Mouse (Mus musculus) forebrain, embryonic 10.5 days (tissue): ENCODE measurements around the gene Psme2b. TPM values are rescaled to one million over a fixed set of nuclear protein-coding genes. Genes with fewer than 3 reads are reported as not detected.
"Not testable (repeated sequence)": the region's sequence is repeated elsewhere in the genome, so short reads cannot be mapped to it uniquely, and the experiment has no call there.

Experiments used
- DNase-seq: peaks from one replicate; pipeline ENCODE4 v3.0.0-alpha.2; 2017; ENCODE audit warnings: low spot score; ENCODE audit errors: extremely low spot score
- H3K27ac ChIP-seq: fragments of 300-500 bp; sonication (generic); 2 replicates; pipeline ENCODE4 v1.5.1; 2016; ENCODE audit warnings: mild to moderate bottlenecking
- H3K27me3 ChIP-seq: fragments of 300-500 bp; sonication (generic); 2 replicates; pipeline ENCODE4 v1.6.1; 2016; ENCODE audit warnings: mild to moderate bottlenecking; ENCODE audit not compliant: poor library complexity, severe bottlenecking
- H3K36me3 ChIP-seq: fragments of 300-500 bp; sonication (generic); replicated peaks from 2 replicates; pipeline ENCODE4 v1.6.1; 2016; ENCODE audit warnings: mild to moderate bottlenecking, moderate library complexity
- H3K4me1 ChIP-seq: fragments of 300-500 bp; sonication (generic); 2 replicates; pipeline ENCODE4 v1.6.1; 2016
- H3K4me3 ChIP-seq: fragments of 300-500 bp; sonication (generic); 2 replicates; pipeline ENCODE4 v1.5.1; 2016; ENCODE audit warnings: mild to moderate bottlenecking, moderate library complexity
- H3K9me3 ChIP-seq: fragments of 300-500 bp; sonication (generic); 2 replicates; pipeline ENCODE4 v1.6.1; 2016; ENCODE audit warnings: mild to moderate bottlenecking, moderate library complexity
- WGBS: fragments of 180-500 bp; shearing (Covaris S2); methylation state at CpG from one replicate; pipeline ENCODE4 v1.1.7; 2016; 5-methylcytosine and 5-hydroxymethylcytosine counted together
- polyA plus RNA-seq: library from polyadenylated mRNA; unstranded; fragments of >200 nt; fragmentation: Nextera tagmentation; extraction: Ambion mirVana; gene quantifications from 2 replicates; pipeline ENCODE4 v1.2.1, GENCODE M21; 2016

Psme2b gene
- polyA plus RNA-seq: 1.4 and 1.5 TPM in 2 replicates

DNA sequence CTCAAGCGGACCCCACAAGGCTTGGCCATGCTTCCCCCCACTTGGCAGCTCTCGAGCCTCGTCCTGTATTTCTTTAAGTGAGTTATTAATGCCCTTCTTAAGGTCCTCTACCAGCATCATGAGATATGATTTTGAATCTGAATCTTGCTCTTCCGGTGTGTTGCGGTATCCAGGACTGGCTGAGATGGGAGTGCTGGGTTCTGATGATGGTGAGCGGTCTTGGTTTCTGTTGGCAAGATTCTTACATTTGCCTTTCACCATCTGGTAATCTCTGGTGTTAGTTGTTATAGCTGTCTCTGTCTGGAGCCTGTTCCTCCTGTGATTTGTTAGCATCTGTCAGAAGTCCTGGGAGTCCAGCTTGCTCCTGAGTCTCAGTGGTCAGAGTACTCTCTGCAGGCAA, at the start of gene Psme2b:
Gene Psme2b (minus strand): TSS at position 101 of the 400 bp plus-strand sequence.
- WGBS: 93% methylated on average over 6 of the region's 6 CpGs

DNA sequence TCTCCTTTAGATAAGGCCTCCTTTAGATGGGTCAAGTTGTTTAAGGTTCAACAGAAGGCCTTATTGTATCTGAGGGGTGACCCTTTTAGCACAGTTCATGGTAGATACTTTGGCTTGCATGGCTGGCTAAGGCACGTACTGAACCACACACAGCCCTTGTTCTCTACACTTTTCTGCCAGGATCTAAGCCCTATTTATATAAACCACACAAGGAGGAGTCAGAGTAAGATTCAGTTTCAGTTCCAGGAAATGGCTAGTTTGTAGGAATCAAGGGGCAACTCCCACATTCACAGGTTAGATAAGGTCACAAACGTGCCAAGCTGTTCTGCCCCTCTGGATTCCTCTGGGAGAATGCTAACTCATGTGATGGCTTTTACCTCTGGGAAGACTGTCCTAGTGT, 48.0 kb upstream of the Psme2b start, which contains the start of gene Tgtp1:
Gene Tgtp1 (minus strand): TSS at position 155 of the 400 bp plus-strand sequence.
- H3K4me1 ChIP-seq, H3K36me3 ChIP-seq, H3K9me3 ChIP-seq, H3K27me3 ChIP-seq, H3K27ac ChIP-seq, DNase-seq, H3K4me3 ChIP-seq: not testable (repeated sequence)
- WGBS: 66% methylated on average over 2 of the region's 2 CpGs

More for the DNA sequence above, at the start of gene Psme2b:
- not testable (repeated sequence) for H3K4me1 ChIP-seq, DNase-seq, H3K36me3 ChIP-seq, H3K4me3 ChIP-seq, H3K27ac ChIP-seq, H3K9me3 ChIP-seq, H3K27me3 ChIP-seq

DNA sequence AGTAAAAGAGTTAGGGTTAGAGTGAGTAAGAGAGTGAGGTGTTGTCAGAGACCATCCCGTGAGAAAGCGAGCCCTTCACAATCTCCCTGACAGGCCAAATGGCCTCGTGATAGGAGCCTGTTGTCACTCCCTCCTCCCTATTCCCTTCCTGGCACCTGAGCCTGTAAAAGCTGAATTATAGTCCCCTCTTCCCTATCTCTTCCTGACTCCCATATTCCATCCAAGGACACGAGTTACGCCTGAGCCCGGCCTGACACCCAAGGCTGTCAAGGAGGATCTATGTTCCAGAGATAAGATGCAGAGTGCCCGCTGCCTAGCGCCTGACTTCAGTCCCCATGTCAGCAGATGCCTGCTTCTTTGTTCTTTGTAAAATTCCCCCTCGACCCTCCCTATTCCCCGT, 47.3 kb upstream of the Psme2b start:
- not testable (repeated sequence) for H3K36me3 ChIP-seq, H3K9me3 ChIP-seq, H3K4me3 ChIP-seq, DNase-seq, H3K27me3 ChIP-seq, H3K27ac ChIP-seq, H3K4me1 ChIP-seq
- 82% methylated on average over 10 of the region's 10 CpGs for WGBS

DNA sequence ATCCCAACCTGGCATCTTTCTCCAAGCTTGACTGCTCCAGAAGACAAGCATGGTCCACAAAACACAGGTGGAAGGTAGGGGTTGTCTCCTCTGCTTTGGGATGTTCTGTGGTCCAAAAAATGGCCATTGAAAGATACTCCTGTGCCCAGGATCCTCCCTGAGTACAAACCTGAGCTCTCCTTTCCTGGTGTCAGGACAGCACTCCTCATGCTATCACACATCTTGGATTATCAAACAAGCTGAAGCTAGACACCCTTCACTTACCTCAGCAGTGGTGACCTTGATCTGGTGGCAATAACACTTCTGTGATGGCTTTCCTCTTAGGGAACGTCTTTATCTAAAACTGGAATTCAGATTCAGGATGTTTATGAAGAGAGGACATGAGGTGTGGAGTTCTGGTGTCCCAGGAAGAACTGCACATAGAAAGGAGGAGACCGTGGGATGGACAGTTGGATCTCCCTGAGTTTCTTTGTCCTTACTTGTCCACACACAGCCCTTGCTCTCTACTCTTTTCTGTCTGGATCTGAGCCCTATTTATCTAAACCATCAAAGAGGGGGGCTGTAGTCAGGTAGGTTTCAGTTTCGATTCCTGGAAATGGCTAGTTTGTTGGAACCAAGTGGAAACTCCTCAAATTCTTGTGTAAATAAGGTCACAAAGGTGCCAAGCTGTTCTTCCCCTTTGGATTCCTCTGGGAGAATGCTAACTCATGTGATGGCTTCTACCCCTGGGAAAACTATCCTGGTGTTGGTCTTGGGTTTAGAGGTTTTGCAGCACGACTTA, 45.9 kb upstream of the Psme2b start, which contains the start of gene Gm12185:
Gene Gm12185 (minus strand): TSS at position 487 of the 781 bp plus-strand sequence.
- not testable (repeated sequence) for H3K4me3 ChIP-seq, H3K36me3 ChIP-seq, H3K27ac ChIP-seq, H3K9me3 ChIP-seq, H3K27me3 ChIP-seq, H3K4me1 ChIP-seq, DNase-seq
- WGBS: 75% methylated on average over 4 of the region's 4 CpGs

DNA sequence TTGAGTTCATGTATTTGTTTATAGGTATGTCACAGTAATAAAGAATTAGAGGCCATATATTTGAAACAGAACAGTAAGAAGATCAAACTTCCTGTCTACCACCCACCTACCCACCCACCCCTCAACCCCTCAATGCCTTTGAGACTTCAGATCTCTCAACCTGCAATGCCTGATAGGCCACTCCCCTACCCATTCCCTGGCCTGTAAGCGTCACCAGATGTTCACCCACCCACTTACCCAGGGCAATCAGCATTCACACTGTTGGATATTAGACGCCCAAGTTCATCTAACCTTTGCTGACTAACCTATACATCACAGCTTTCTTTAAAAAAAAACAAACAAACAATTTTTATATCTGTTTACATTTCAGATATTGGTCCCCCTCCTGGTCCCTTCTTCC, 44.0 kb upstream of the Psme2b start:
- WGBS: 80% methylated on average over 2 of the region's 2 CpGs
- H3K4me3 ChIP-seq, H3K36me3 ChIP-seq, H3K4me1 ChIP-seq, H3K27ac ChIP-seq, H3K27me3 ChIP-seq, DNase-seq, H3K9me3 ChIP-seq: not testable (repeated sequence)

DNA sequence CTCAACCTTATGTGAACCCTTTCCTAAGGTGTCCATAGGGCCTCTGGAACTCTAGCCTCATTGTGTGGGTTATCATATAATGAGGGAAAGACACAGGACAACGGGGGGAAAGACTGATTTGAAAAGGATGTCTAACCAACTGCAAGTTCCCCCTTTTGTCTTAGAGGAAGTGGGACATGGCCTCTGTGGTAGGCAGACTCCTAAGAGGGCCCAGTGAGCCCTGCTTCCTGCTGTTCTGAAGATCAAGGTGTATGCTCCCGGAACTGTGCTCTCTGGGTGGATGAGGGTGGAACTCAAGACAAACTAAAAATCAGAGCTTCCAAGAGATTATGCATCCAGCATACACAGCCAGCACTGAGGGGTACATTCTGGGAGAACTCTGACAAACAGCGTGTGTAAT, 42.2 kb upstream of the Psme2b start:
- H3K4me3 ChIP-seq, H3K27me3 ChIP-seq, H3K4me1 ChIP-seq, H3K27ac ChIP-seq, H3K9me3 ChIP-seq, DNase-seq, H3K36me3 ChIP-seq: not testable (repeated sequence)
- 77% methylated on average over 2 of the region's 3 CpGs for whole genome bisulfite sequencing

DNA sequence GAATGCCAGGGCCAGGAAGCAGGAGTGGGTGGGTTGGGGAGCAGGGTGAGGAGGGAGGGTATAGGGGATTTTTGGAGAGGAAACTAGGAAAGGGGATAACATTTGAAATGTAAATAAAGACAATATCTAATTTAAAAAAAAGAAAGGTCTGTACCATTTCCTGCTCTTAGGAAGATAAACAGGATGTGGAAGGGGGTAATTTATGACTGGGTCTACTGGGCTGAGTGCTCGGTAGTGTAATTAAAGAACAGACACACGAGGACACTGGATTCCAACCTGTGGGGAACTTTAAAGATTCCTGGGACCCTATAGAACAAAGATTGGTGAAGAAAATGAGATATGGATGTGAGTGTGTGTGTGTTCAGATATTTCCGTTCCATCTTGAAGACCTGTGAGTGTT, 36.9 kb upstream of the Psme2b start:
- DNase-seq, H3K9me3 ChIP-seq, H3K27ac ChIP-seq, H3K27me3 ChIP-seq, H3K36me3 ChIP-seq, H3K4me1 ChIP-seq, H3K4me3 ChIP-seq: not testable (repeated sequence)
- WGBS: no CpG with 5 or more reads among the region's 3 CpGs

DNA sequence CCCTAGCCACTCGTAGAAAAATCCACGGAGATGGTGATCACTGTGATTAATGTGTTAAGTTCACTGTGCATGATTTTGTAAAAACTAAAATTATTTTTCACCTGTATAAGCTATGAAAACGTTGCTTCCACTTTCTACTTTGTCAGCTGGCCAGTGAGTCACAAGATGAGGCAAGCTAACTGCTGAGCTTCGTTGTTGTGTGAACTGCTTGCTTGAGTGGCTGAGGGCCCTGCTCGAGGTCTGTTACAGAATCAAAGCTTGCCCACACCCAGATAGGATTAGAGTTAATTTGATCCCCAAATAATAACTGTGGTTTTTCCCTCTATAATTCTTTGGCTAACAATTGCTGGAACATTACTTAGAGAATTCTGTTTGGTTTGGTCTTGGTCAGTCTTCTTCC, 34.1 kb upstream of the Psme2b start:
- not testable (repeated sequence) for DNase-seq, H3K27ac ChIP-seq, H3K27me3 ChIP-seq, H3K4me3 ChIP-seq, H3K36me3 ChIP-seq, H3K9me3 ChIP-seq, H3K4me1 ChIP-seq
- no CpG with 5 or more reads among the region's 5 CpGs for WGBS

DNA sequence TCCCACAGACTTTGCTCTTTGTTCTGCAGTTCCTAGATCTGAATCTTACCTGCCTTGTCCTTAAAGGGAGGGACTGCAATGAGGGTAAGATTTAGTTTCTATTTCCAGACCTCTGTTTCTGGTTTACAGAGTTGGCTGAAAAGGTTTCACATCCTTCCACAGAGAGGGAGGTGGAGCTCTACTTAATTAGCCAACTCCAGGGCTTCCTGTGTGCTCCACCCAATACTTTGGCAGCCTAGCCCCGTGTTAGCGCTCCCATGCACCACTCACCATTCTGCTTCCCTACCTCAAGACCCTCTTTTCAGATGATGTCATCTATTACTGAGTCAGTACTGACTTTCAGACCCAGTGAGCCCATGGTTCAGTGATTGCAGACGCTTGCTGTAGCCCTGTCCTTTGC, 33.3 kb upstream of the Psme2b start, which contains the start of gene 9930111J21Rik1:
Gene 9930111J21Rik1 (minus strand): TSS at position 148 of the 400 bp plus-strand sequence.
- H3K27ac ChIP-seq, H3K4me3 ChIP-seq, H3K9me3 ChIP-seq, H3K4me1 ChIP-seq, H3K36me3 ChIP-seq, DNase-seq, H3K27me3 ChIP-seq: not testable (repeated sequence)
- WGBS: no CpG with 5 or more reads among the region's 3 CpGs

DNA sequence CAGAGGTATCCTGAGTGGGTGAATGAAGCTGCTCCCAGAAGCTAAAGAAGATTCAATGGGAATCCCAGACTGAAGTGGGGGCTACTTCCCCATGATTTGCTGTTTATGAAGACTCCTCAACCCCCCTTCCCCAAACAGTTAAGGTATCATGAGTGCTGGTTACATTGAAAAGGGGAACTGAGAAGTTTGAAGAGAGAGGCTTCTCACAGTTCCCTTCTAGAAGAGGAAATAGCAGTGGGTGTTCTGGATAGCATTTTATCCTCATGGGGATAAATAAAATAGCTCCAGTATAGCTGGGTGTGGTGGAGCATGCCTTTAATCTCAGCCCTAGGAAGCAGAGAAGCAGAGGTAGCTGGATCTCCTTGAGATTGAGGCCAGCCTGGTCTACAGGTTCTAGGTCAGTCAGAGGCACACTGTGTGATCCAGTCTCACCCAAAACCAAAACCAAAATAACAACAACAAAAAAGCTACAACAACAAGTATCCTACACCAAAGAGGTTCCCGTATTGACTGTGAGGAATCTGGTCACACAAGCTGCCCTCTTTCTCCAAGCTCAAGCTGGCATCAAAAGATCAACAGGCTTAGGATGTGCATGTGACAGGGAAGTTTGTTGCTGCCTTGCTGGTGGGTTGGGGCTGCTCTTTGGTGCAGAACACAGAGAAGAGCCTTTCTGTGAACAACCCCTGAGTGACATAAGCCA, 32.4 kb upstream of the Psme2b start, which contains the start of gene Olfr56:
Gene Olfr56 (plus strand): TSS at position 650 of the 700 bp plus-strand sequence.
- not testable (repeated sequence) for DNase-seq, H3K36me3 ChIP-seq, H3K27me3 ChIP-seq, H3K4me3 ChIP-seq, H3K9me3 ChIP-seq, H3K4me1 ChIP-seq, H3K27ac ChIP-seq
- no CpG with 5 or more reads among the region's 1 CpGs for WGBS

DNA sequence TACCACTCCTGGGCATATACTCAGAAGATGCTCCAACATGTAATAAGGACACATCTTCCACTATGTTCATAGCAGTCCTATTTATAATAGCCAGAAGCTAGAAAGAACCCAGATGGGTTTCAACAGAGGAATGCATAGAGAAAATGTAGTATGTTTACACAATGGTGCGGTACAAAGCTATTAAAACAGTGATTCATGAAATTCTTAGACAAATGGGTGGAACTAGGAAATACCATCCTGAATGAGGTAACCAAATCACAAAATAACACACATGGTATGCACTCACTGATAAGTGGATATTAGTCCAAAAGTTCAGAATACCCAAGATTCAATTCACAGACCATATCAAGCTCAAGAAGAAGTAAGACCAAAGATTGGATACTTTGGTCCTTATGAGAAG, 28.7 kb upstream of the Psme2b start:
- not testable (repeated sequence) for H3K4me1 ChIP-seq, H3K9me3 ChIP-seq, H3K4me3 ChIP-seq, H3K27me3 ChIP-seq, H3K36me3 ChIP-seq, DNase-seq, H3K27ac ChIP-seq
- WGBS: no CpG with 5 or more reads among the region's 1 CpGs

DNA sequence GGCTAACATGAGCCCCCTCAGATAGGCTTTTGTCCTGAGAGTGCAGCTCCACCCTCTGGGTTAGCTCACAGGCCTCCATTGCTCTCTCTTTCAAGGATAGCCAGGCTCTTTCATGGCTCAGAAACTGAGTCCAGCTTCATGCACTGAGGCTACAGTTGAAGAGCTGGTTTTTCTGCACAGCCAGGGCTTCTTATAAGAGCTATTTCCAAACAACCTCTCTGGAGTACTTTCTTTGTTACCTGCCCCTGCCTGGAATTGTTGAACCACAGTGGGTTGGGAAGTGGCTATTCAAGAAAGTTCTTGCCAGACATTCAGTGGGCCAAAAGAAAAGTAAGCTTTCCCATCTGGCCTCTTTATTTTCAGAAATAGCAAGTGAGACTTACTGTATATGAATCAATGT, 6.7 kb downstream of the Psme2b start:
- H3K27ac ChIP-seq, H3K4me3 ChIP-seq, H3K36me3 ChIP-seq, H3K27me3 ChIP-seq, H3K4me1 ChIP-seq, H3K9me3 ChIP-seq, DNase-seq: not testable (repeated sequence)

DNA sequence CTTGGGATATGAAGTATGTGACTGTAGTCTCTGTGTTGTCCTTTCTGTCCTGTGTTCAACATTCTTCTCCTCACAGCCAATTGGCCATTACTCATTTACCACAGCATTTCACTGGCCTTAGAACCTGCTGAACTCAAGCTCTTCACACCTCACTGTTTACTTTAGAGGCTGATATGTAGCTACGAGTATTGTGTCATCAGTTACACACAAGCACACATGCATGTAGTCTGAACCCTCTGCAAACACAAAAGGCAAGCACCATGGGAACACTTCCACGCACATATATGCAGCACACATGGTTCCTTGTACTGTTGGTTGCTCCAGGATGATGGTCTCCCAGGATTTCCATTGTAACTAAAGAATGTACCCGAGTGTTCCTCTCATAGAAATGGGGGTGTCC, 10.7 kb downstream of the Psme2b start:
- WGBS: 100% methylated on average over 1 of the region's 3 CpGs
- not testable (repeated sequence) for H3K4me3 ChIP-seq, H3K27ac ChIP-seq, H3K9me3 ChIP-seq, H3K4me1 ChIP-seq, H3K36me3 ChIP-seq, DNase-seq, H3K27me3 ChIP-seq
